Mouse (Mus musculus): ENCODE data around the gene Rab30. TPM values are rescaled to one million over a fixed set of nuclear protein-coding genes. Genes with fewer than 3 reads are reported as not detected.

Rab30 gene
- total RNA-seq, 2 experiments from 2014 or later: 40.1 to 41.2 TPM

Other genes starting within 250 kb of the Rab30 start
- gene Ccdc90b, start 180.5 kb upstream of the Rab30 start, total RNA-seq (2021): 10 to 100 TPM; 13.0 to 14.0 TPM
- gene Ankrd42, start 104.5 kb upstream of the Rab30 start, total RNA-seq (2021): 10 to 100 TPM; 20.4 to 20.8 TPM
- 10 to 100 TPM; 41.8 to 48.8 TPM for gene Pcf11, start 71.7 kb upstream of the Rab30 start, total RNA-seq (2021)
- 1 to 10 TPM in 1 of 2 experiments, under 1 TPM in 1; 0.86 to 2.2 TPM for gene Ddias, start 132.6 kb downstream of the Rab30 start, total RNA-seq (2021)
- 10 to 100 TPM in 1 of 2 experiments, 1 to 10 TPM in 1; 8.8 to 10.9 TPM for gene Prcp, start 132.9 kb downstream of the Rab30 start, total RNA-seq (2021)

Data from layer of hippocampus, postnatal 14 days (tissue).